Mouse (Mus musculus) cortical plate, adult 2 months (tissue): ENCODE measurements around the gene Tescl. TPM values are rescaled to one million over a fixed set of nuclear protein-coding genes. Genes with fewer than 3 reads are reported as not detected.

Source experiments
- H3K27ac ChIP-seq: fragments of 200-500 bp; 2 replicates; pipeline ENCODE4 v1.5.1; 2012; ENCODE audit warnings: low read length, control low read depth, inconsistent platforms; ENCODE audit not compliant: insufficient read depth
- H3K4me1 ChIP-seq: fragments of 200-500 bp; 2 replicates; pipeline ENCODE4 v1.6.1; 2011; ENCODE audit warnings: low read length; ENCODE audit not compliant: control insufficient read depth, insufficient read depth
- H3K4me3 ChIP-seq: fragments of 200-500 bp; 2 replicates; pipeline ENCODE4 v1.5.1; 2011; ENCODE audit warnings: mild to moderate bottlenecking, low read length, control low read depth; ENCODE audit not compliant: insufficient read depth
- CTCF ChIP-seq: fragments of 200-500 bp; IDR thresholded peaks from 2 replicates; pipeline ENCODE4 v1.5.1; 2011; ENCODE audit warnings: mild to moderate bottlenecking, control low read depth, low read length; ENCODE audit not compliant: insufficient read depth; ENCODE audit errors: extremely low read depth
- POLR2A ChIP-seq: fragments of 200-500 bp; IDR thresholded peaks from 2 replicates; pipeline ENCODE4 v1.6.1; 2011; ENCODE audit warnings: mild to moderate bottlenecking, low read length, control low read depth; ENCODE audit not compliant: insufficient read depth; ENCODE audit errors: extremely low read depth
- polyA plus RNA-seq: library from polyadenylated mRNA; depleted of rRNA; stranded (reverse); fragments of >200 nt; gene quantifications from 2 replicates; pipeline ENCODE4 v1.2.3, GENCODE M21; 2012

Gene Tescl
- polyA plus RNA-seq, 1 experiment = 0.29 TPM

- TF ChIP-seq CTCF = no peak
- Histone ChIP-seq H3K4me1 (no peaks in the 10 kb centered on the region), H3K4me3 (no peak overlapping the region), H3K27ac (no peak overlapping the region)
Measured at GRCm38 (mm10) chr7:24372786-24373185, 39.0 kb upstream of the Tescl start.

GRCm38 (mm10) chr7:24372300-24372699 lies 38.6 kb upstream of the Tescl start:
- Histone ChIP-seq H3K4me1 (no peaks in the 10 kb centered on the region), H3K27ac (no peak overlapping the region), H3K4me3 (no peak overlapping the region)
- no peak for TF ChIP-seq CTCF

GRCm38 (mm10) chr7:24371809-24372145 lies 38.0 kb upstream of the Tescl start:
- no peak for TF ChIP-seq CTCF
- Histone ChIP-seq H3K4me1 (no peaks in the 10 kb centered on the region), H3K4me3 (no peak overlapping the region), H3K27ac (no peak overlapping the region)

DNA sequence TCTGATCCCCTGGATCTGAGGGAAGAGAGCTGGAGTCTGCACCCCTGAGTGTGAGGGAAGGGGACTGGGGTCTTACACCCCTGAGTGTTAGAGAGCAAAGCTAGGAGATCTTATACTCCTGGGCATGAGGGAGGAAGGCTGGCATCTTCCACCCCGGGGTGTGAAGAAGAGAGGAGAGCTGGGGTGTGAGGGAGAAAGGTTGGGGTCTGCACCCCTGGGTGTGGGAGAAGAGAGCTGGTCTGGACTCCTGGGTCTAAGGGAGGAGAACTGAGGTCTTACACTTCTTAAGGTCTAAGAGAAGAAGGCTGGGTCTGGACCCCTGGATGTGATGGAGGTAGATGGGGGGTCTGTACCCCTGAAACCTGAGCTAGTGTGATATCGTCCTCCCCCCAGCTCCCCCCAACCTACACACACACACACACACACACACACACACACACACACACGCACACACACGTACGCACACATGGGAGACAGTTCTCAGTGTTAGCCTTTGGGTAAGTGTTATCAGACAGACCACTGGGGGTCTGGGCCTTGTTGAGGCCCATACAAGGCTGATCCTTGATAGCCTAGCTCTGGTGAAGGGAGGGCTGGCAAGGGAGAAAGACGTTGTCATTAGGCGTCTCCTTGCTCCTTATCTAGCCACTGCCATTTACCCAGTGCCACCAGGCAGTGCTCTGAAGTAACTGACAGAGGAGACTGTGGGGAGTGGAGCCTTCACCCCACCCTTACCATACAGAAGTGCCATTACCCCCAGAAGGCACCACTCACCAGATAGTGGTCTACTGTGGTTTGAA lies 37.5 kb upstream of the Tescl start:
- H3K27ac ChIP-seq = no peak overlapping the region
- no peak overlapping the region for H3K4me3 ChIP-seq
- TF ChIP-seq POLR2A = no peak
- TF ChIP-seq CTCF = no peak
- H3K4me1 ChIP-seq = no peaks in the 10 kb centered on the region

- TF ChIP-seq POLR2A (no peak), CTCF (no peak)
- Histone ChIP-seq H3K4me1 (0 out of 2 replicates have a peak, but pooled peaks cover under 1% of the 10 kb centered on the region), H3K4me3 (no peak within 1 kb of the TSS), H3K27ac (no peak within 1 kb of the TSS)
Measured at GRCm38 (mm10) chr7:24369731-24370541, 36.2 kb upstream of the Tescl start, which contains the start of gene Kcnn4. Gene Kcnn4, plus strand, starts transcription at chr7:24370263.

DNA sequence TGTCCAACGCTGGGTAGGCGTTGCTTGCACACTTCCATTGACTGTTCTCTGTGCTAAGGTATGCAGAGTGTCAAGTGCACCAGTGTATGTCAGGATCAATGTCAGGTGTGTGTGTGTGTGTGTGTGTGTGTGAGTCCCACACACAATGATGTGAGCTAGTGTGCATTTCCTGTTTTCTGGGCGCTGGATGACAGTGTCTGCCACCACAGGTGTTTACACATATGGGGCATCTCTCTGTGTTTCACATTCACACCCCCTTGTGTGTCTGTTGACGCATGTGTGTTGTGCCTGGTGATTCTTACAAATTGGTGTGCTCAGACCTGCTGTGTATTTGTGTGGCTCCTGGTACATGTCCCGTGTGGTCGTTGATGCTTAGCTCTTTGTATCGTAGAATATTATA lies 35.2 kb upstream of the Tescl start:
- Histone ChIP-seq H3K4me3 (no peak overlapping the region), H3K27ac (no peak overlapping the region), H3K4me1 (0 out of 2 replicates have a peak, but pooled peaks cover 1% of the 10 kb centered on the region)
- TF ChIP-seq CTCF = no peak
- TF ChIP-seq POLR2A = no peak

DNA sequence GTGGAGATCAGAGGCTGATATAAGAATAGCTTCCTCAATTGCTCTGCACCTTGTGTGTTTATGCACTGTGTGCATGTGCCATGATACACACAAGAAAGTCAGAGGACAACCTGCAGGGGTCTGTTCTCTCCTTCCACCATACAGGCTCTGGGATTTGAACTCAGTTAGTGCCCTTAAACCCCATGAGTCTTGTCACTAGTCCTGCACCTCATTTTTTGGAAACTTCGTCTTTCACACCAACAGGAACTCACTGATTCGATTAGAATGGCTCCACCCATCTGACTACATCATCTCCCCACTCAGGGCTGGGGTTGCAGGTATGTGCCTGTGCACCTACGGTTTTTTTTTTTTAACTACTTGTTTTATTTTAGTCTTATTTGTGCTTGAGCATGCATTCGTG lies 34.5 kb upstream of the Tescl start:
- Histone ChIP-seq H3K4me1 (peaks cover 1% of the 10 kb centered on the region; the same call in 1 of the 2 replicates), H3K4me3 (no peak overlapping the region), H3K27ac (no peak overlapping the region)
- TF ChIP-seq CTCF = no peak
- no peak for TF ChIP-seq POLR2A

- Histone ChIP-seq H3K4me3 (no peak overlapping the region), H3K27ac (no peak overlapping the region), H3K4me1 (peaks cover 1% of the 10 kb centered on the region; the same call in 1 of the 2 replicates)
- TF ChIP-seq POLR2A (no peak), CTCF (no peak)
Measured at GRCm38 (mm10) chr7:24366716-24367632, 33.2 kb upstream of the Tescl start.

DNA sequence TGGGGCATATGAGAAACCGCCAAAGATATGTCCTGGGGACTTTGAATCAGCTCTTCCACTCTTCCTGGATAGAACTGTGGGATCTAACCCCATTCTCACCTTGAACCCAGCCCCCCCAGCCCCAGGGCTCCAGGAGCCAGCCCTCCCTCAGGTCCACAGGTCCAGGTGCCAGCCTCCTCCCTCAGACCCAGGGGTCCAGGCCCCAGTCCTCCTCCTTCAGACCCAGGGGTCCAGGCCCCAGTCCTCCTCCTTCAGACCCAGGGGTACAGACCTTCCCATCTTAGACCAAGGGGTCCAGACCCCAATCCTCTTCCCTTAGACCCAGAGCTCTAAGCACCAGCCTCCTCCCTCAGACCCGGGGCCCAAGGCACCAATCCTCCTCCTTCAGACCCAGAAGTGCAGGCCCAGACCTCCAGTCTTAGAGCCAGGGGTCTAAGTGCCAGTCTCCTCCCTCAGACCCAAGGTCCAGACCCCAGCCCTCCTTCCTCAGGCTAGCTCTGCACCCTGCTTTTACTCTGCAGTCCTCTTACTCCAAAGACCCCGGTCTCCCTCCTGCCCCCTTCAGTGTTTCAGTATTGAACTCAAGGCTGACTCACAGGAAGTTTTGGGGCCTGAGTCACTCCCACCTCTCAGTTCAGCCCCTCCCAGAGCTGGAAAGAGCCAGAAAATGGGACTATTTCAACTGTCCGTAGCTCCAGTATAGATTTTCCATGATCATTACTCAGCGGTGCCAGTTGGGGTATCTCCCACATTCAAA lies 31.7 kb upstream of the Tescl start:
- TF ChIP-seq CTCF (no peak), POLR2A (no peak)
- Histone ChIP-seq H3K4me3 (no peak overlapping the region), H3K27ac (no peak overlapping the region), H3K4me1 (peaks cover 1% of the 10 kb centered on the region; the same call in 1 of the 2 replicates)
